Mouse (Mus musculus) heart, postnatal 0 days (tissue): ENCODE results near the gene Nudt6. TPM values are rescaled to one million over a fixed set of nuclear protein-coding genes. Genes with fewer than 3 reads are reported as not detected.

Experiments used
- ATAC-seq: fragments of 200-750 bp; cut with Nextera tagmentation; 2 replicates; pipeline ENCODE4 v1.8.0; 2017; ENCODE audit warnings: low read depth, moderate number of reproducible peaks, moderate library complexity; ENCODE audit not compliant: insufficient read depth
- DNase-seq: peaks from one replicate; pipeline ENCODE4 v3.0.0-alpha.2; 2016; ENCODE audit warnings: low spot score
- H3K27ac ChIP-seq: fragments of 300-500 bp; sonication (generic); 2 replicates; pipeline ENCODE4 v1.5.1; 2014; ENCODE audit warnings: low read depth, mild to moderate bottlenecking
- H3K27me3 ChIP-seq: fragments of 300-500 bp; sonication (generic); 2 replicates; pipeline ENCODE4 v1.6.1; 2014; ENCODE audit warnings: low read length, mixed read lengths; ENCODE audit not compliant: control insufficient read depth, insufficient read depth
- H3K36me3 ChIP-seq: fragments of 300-500 bp; sonication (generic); replicated peaks from 2 replicates; pipeline ENCODE4 v1.6.1; 2014; ENCODE audit warnings: low read length, mixed read lengths; ENCODE audit not compliant: control insufficient read depth, insufficient read depth
- H3K4me1 ChIP-seq: fragments of 300-500 bp; sonication (generic); 2 replicates; pipeline ENCODE4 v1.6.1; 2014; ENCODE audit warnings: antibody characterized with exemption; ENCODE audit not compliant: control insufficient read depth, insufficient read depth
- H3K4me2 ChIP-seq: fragments of 300-500 bp; sonication (generic); 2 replicates; pipeline ENCODE4 v1.6.1; 2014; ENCODE audit warnings: low read depth, mild to moderate bottlenecking, low read length, moderate library complexity
- H3K4me3 ChIP-seq: fragments of 300-500 bp; sonication (generic); 2 replicates; pipeline ENCODE4 v1.5.1; 2014; ENCODE audit warnings: low read depth, low read length
- H3K9ac ChIP-seq: fragments of 300-500 bp; sonication (generic); replicated peaks from 2 replicates; pipeline ENCODE4 v1.6.1; 2014; ENCODE audit warnings: low read depth, low read length, mixed read lengths
- H3K9me3 ChIP-seq: fragments of 300-500 bp; sonication (generic); replicated peaks from 2 replicates; pipeline ENCODE4 v1.6.1; 2016; ENCODE audit warnings: low read length; ENCODE audit not compliant: control insufficient read depth
- CTCF ChIP-seq: IDR thresholded peaks from 2 replicates; pipeline ENCODE4 v1.5.1; 2016; ENCODE audit warnings: antibody characterized with exemption, control low read depth, low read depth
- EP300 ChIP-seq: IDR thresholded peaks from 2 replicates; pipeline ENCODE4 v1.6.1; 2016; ENCODE audit warnings: antibody characterized with exemption, low read depth
- WGBS: fragments of 180-500 bp; shearing (Covaris S2); extraction: QIAGEN DNeasy Blood & Tissue Kit; methylation state at CpG from one replicate; pipeline ENCODE4 v1.1.7; 2014; 5-methylcytosine and 5-hydroxymethylcytosine counted together
- polyA plus RNA-seq: library from polyadenylated mRNA; unstranded; fragments of >200 nt; fragmentation: Nextera tagmentation; extraction: Ambion mirVana; gene quantifications from 2 replicates; pipeline ENCODE4 v1.2.1, GENCODE M21; 2015
- total RNA-seq: library from RNA; depleted of rRNA; stranded (reverse); fragments of >200 nt; gene quantifications from 2 replicates; pipeline ENCODE4 v1.2.3, GENCODE M21; 2014; ENCODE audit warnings: low replicate concordance

Gene Nudt6
- total and polyA plus RNA-seq, 2 experiments from 2014 or later: 9.8 to 23.6 TPM

DNA sequence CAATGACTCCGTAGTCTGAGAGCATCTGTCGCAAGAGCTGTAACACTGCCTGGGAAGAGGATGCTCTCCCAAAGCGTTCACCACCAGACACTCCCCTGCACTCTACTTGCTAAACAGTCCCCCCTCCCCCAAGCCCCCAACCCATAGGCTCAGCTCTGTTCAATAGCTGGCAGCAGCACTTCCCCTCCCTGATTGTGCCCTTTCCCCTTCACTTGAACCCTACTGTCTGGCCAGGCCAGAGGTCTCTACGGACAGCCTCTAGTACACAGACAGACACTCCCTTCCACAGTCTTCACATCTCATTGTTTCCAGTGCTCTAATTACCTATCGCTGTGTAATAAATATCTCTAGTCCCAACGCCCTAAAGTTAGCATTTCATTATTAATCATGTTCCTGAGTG is 42.1 kb downstream of the Nudt6 start:
- WGBS: 83% methylated on average over 6 of the region's 6 CpGs
- no peak for ATAC-seq

DNA sequence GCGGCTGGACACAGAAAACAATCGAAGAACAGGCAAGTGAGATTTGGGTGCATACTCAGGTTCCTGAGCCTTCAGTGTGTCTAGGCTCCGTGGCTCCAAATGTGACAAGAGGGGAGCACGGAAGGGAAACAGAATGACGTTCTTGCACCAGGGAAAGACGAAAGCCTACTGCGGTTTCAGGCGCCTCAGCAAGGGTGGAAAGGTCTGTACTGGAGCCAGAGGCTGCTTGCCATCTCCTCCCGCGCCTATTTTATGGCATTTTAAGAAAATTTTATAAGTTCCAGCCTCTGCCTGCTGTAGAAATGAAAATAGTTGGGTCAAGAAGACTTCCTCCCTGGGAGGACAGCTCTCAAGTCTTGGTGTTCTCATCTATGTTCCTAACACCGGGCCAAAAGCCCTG is 46.3 kb downstream of the Nudt6 start:
- WGBS: 82% methylated on average over 11 of the region's 11 CpGs
- no peak for ATAC-seq
- H3K36me3 ChIP-seq: no peaks in the 10 kb centered on the region
- H3K4me2 ChIP-seq: no peak overlapping the region
- TF ChIP-seq EP300 (no peak), CTCF (no peak)
- no peak overlapping the region for H3K4me3 ChIP-seq
- H3K9ac ChIP-seq: no peak overlapping the region
- H3K9me3 ChIP-seq: 0 out of 2 replicates have a peak, but pooled peaks cover 6% of the 10 kb centered on the region
- no peaks in the 10 kb centered on the region for H3K27me3 ChIP-seq
- no peak overlapping the region for H3K27ac ChIP-seq
- H3K4me1 ChIP-seq: no peaks in the 10 kb centered on the region
- DNase-seq: no peak

More for the DNA sequence above, 42.1 kb downstream of the Nudt6 start:
- Histone ChIP-seq H3K9me3 (no peaks in the 10 kb centered on the region), H3K36me3 (no peaks in the 10 kb centered on the region), H3K27ac (no peak overlapping the region), H3K9ac (no peak overlapping the region), H3K27me3 (no peaks in the 10 kb centered on the region), H3K4me1 (peaks cover 16% of the 10 kb centered on the region), H3K4me2 (no peak overlapping the region), H3K4me3 (no peak overlapping the region)
- TF ChIP-seq CTCF (no peak), EP300 (no peak)
- no peak for DNase-seq

DNA sequence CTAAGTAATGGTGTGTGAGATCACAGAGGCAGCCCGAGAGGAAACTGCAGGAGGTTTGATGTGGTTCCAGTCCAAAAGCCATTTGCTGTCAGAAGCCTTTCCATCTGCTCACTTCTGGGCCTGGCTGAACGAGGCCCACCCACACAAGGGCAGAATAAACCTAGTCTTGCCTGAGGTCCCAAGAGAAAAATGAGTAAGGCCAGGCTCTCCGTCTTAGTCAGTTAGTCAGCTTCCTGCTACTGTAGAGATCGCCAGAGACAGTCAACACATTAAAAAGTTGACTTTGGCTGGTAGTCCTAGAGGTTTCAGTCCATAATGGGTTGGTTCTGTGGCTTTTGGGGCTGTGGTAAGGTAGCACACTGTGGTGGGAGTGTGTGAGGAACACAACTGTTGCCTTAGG is 49.6 kb downstream of the Nudt6 start:
- no peak overlapping the region for H3K4me2 ChIP-seq
- H3K36me3 ChIP-seq: no peaks in the 10 kb centered on the region
- 54% methylated on average over 4 of the region's 4 CpGs for WGBS
- no peaks in the 10 kb centered on the region for H3K27me3 ChIP-seq
- no peak overlapping the region for H3K4me3 ChIP-seq
- peaks cover 12% of the 10 kb centered on the region for H3K4me1 ChIP-seq
- TF ChIP-seq EP300 (no peak), CTCF (no peak)
- DNase-seq: no peak
- no peak overlapping the region for H3K9ac ChIP-seq
- H3K27ac ChIP-seq: no peak overlapping the region
- ATAC-seq: no peak
- 0 out of 2 replicates have a peak, but pooled peaks cover 6% of the 10 kb centered on the region for H3K9me3 ChIP-seq

DNA sequence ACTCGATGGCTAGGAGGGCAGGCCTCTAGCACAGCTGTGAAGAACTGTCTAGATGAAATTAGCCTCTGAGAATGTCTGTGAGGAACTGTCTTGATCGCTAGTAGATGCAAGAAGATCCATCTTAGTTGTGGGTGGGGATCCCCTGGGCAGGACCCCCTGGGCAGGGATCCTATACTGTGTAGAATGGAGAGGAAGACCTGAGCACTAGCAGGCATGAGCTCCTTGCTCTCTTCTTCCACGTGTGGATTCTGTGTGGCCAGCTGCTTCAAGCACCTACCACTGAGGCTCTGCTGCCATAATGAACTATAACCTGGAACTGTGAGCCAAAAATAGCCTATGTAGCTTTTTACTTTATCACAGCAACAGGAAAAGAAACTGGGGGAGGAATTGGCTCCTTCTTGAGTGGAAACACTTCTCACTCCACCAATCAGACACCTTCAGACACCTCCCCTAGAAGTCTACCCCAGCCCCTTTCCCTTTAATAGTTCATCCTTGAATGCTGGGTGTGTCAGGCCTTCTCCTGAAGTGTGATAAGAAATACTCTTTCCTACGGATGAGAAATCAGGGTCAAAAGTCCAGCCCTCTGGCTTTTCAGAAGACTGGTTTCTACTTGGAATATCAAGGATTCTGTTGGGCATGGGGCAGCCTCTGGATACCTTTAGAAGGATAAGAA is 53.5 kb downstream of the Nudt6 start:
- Histone ChIP-seq H3K27ac (peak overlapping the region; percentile 47), H3K4me3 (no peak overlapping the region), H3K27me3 (no peaks in the 10 kb centered on the region), H3K4me2 (peak overlapping the region; percentile 11; the same call in 1 of the 2 replicates), H3K4me1 (peaks cover 12% of the 10 kb centered on the region), H3K36me3 (no peaks in the 10 kb centered on the region), H3K9ac (no peak overlapping the region), H3K9me3 (0 out of 2 replicates have a peak, but pooled peaks cover under 1% of the 10 kb centered on the region)
- 32% methylated on average over 4 of the region's 4 CpGs for WGBS
- peak; percentile 41 for ATAC-seq
- no peak for TF ChIP-seq CTCF
- TF ChIP-seq EP300: no peak
- DNase-seq: peak; percentile 31

DNA sequence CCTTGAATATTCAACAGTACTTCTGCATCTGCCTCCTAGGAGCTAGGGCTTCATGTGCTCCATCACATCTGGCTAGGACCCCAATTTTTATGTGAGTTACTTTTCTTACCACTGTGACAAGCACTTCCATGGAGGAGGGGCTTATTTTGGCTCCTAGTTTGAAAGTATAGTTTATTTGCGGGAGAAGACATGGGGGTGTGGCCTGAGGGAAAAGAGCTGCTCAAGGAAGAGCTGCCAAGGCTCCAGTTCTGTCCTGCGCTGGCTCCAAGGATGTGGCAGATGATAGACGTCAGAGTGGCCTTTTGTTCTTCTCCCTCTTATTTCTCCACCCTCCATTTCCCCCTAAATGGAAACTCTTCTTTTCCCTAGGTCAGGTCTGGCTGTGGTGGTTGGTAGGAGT is 54.0 kb downstream of the Nudt6 start:
- Histone ChIP-seq H3K27ac (peak overlapping the region; percentile 47), H3K4me1 (peaks cover 12% of the 10 kb centered on the region), H3K4me3 (no peak overlapping the region), H3K9me3 (no peaks in the 10 kb centered on the region), H3K9ac (no peak overlapping the region), H3K27me3 (no peaks in the 10 kb centered on the region), H3K36me3 (no peaks in the 10 kb centered on the region), H3K4me2 (no peak overlapping the region)
- TF ChIP-seq EP300: no peak
- TF ChIP-seq CTCF: no peak
- ATAC-seq: no peak
- DNase-seq: no peak
- 31% methylated on average over 3 of the region's 3 CpGs for WGBS

DNA sequence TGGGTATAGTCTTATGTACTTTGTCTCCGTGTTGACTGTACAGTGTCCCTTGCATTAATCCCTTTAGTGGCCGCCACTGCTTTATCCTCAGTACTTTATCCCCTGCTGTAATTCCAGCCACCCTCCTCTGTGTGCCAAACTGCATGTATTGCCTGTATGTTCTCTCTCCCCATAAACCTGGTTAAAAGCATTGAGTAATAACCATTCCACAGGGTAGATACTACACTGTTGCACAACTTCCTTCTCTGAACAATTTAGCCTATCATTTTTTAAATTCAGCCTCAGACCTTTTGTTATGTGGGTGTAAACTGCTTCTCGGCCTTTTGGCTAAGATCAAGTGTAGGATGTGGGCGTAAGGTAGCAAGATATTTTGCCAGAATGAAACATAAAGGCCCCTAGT is 54.9 kb downstream of the Nudt6 start:
- no peak overlapping the region for H3K4me3 ChIP-seq
- ATAC-seq: no peak
- DNase-seq: no peak
- H3K4me2 ChIP-seq: no peak overlapping the region
- H3K36me3 ChIP-seq: no peaks in the 10 kb centered on the region
- no peak for TF ChIP-seq EP300
- no peak for TF ChIP-seq CTCF
- WGBS: 81% methylated on average over 4 of the region's 4 CpGs
- H3K27ac ChIP-seq: no peak overlapping the region
- H3K27me3 ChIP-seq: no peaks in the 10 kb centered on the region
- H3K9me3 ChIP-seq: no peaks in the 10 kb centered on the region
- no peak overlapping the region for H3K9ac ChIP-seq
- H3K4me1 ChIP-seq: peaks cover 12% of the 10 kb centered on the region
